In genomic region chr10:68685510-68685909, GRCm38 (mm10) we compare ENCODE assay signal across 23 mouse cellular contexts. TPM values are rescaled to one million over a fixed set of nuclear protein-coding genes. Genes with fewer than 3 reads are reported as not detected.
"Had no signal": no experiment of that assay in that cellular context is flagged by ENCODE, and none has a peak within 500 bp of the region (broad histone marks: within the 10 kb centered on the region; RNA-seq: fewer than 3 reads in every experiment).

No protein-coding gene starts in this region.

- ATAC-seq: intestine, postnatal 0 days; liver, postnatal 0 days; midbrain, embryonic 13.5 days; midbrain, embryonic 16.5 days had no signal

- H3K4me2 ChIP-seq: limb, embryonic 15.5 days; liver, embryonic 11.5 days; lung, embryonic 15.5 days; midbrain, embryonic 13.5 days; neural tube, embryonic 13.5 days had no signal

- H3K36me3 ChIP-seq: limb, embryonic 15.5 days; lung, embryonic 15.5 days; midbrain, embryonic 10.5 days; midbrain, embryonic 13.5 days; neural tube, embryonic 13.5 days had no signal

- H3K27ac ChIP-seq: kidney, postnatal 0 days; layer of hippocampus, adult 2 months; limb, embryonic 15.5 days; liver, embryonic 14.5 days; lung, embryonic 15.5 days; midbrain, embryonic 10.5 days; midbrain, embryonic 13.5 days; neural tube, embryonic 13.5 days had no signal

- H3K4me3 ChIP-seq: layer of hippocampus, adult 2 months; limb, embryonic 15.5 days; lung, embryonic 15.5 days; megakaryocyte, embryonic 14.5 days; midbrain, embryonic 10.5 days; midbrain, embryonic 13.5 days; myocyte; neural tube, embryonic 13.5 days had no signal

- H3K9ac ChIP-seq: limb, embryonic 15.5 days; liver, embryonic 14.5 days; liver, postnatal 0 days; lung, embryonic 15.5 days; midbrain, embryonic 13.5 days; neural tube, embryonic 13.5 days had no signal

- DNase-seq: kidney, adult 2 months; kidney, postnatal 25 days; layer of hippocampus, adult 9-11 months; liver, postnatal 0 days; lung, postnatal 14 days; retina, postnatal 1 day; right cerebral cortex, postnatal 25 days; spleen, adult 18-20 months; thymus, adult 18-20 months; thymus, postnatal 4 days had no signal

- H3K9me3 ChIP-seq: limb, embryonic 15.5 days; lung, embryonic 15.5 days; midbrain, embryonic 10.5 days; midbrain, embryonic 13.5 days; neural tube, embryonic 13.5 days had no signal

- H3K27me3 ChIP-seq: limb, embryonic 15.5 days; lung, embryonic 15.5 days; megakaryocyte, embryonic 14.5 days; midbrain, embryonic 13.5 days; neural tube, embryonic 13.5 days had no signal

- H3K4me1 ChIP-seq: limb, embryonic 15.5 days; lung, embryonic 15.5 days; megakaryocyte, embryonic 14.5 days; midbrain, embryonic 10.5 days; midbrain, embryonic 13.5 days; neural tube, embryonic 13.5 days had no signal

RNA-seq across cellular contexts. Expression of gene Tmem26, which starts 37.9 kb away (rescaled TPM):
- polyA plus RNA-seq: myocyte had no signal
